7 mouse cellular contexts compared by ENCODE assay signal in the genomic region with DNA sequence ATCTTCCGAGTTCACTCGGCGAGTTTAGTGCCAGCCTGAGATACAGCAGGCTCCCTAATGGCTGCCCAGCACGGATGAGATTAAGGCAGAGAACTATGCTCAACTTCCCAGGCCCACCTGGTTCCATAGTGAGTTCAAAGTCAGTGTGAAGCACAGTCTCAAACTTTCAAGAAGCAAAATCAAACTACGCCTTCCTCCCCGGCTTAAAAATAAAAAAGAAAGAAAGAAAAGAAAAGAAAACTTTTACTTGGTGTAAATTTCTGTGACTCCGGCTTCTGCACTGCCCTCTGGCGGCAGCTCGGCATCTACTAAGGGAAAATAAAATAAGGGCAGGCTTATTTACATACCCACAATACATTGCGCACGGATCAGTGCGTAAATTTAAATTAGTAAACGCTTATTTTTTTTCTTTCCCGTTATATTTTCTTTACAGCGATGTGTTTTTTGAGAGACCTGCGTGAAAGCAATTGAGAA. TPM values are rescaled to one million over a fixed set of nuclear protein-coding genes. Genes with fewer than 3 reads are reported as not detected.
A peak's percentile ranks its signal among the peaks of the same experiment; 100 is the strongest.
DNase-seq lines count a peak whose midpoint lies in the region; ATAC-seq lines count a peak whose summit lies in the region.

No protein-coding gene starts in this region.

- H3K36me3 ChIP-seq in limb, embryonic 10.5 days, result no peaks in the 10 kb centered on the region
- H3K36me3 ChIP-seq in midbrain, embryonic 12.5 days, result no peaks in the 10 kb centered on the region

- peak; percentile 56 for ATAC-seq in granulocyte monocyte progenitor cell, adult 5-6 weeks (replicated peaks; ENCODE audit: poor library complexity, severe bottlenecking)
- ATAC-seq in midbrain, embryonic 12.5 days (ENCODE audit: low FRiP score, low read depth), result peak; percentile 64

- 3% methylated on average over 16 of the region's 16 CpGs for WGBS in limb, embryonic 10.5 days
- 2% methylated on average over 16 of the region's 16 CpGs for WGBS in midbrain, embryonic 12.5 days

- H3K4me1 ChIP-seq in limb, embryonic 10.5 days, result peaks cover 4% of the 10 kb centered on the region; the same call in 1 of the 2 replicates
- peaks cover 9% of the 10 kb centered on the region for H3K4me1 ChIP-seq in midbrain, embryonic 12.5 days

- H3K27me3 ChIP-seq in limb, embryonic 10.5 days (ENCODE audit: low read depth, poor library complexity, severe bottlenecking), result no peaks in the 10 kb centered on the region
- H3K27me3 ChIP-seq in midbrain, embryonic 12.5 days, result peaks cover 9% of the 10 kb centered on the region; the same call in 1 of the 2 replicates

- peak overlapping the region; percentile 95 for H3K27ac ChIP-seq in limb, embryonic 10.5 days
- H3K27ac ChIP-seq in midbrain, embryonic 12.5 days (replicated peaks), result peak overlapping the region; percentile 77

- H3K4me2 ChIP-seq in midbrain, embryonic 12.5 days (replicated peaks), result peak overlapping the region; percentile 39

- H3K9me3 ChIP-seq in limb, embryonic 10.5 days (replicated peaks), result no peaks in the 10 kb centered on the region
- H3K9me3 ChIP-seq in midbrain, embryonic 12.5 days, result no peaks in the 10 kb centered on the region

- peak; percentile 87 for DNase-seq in adrenal gland, postnatal 10 days
- peak; percentile 85 for DNase-seq in embryo, embryonic 11.5 days (ENCODE audit: low read depth, low spot score)
- DNase-seq in kidney, adult 11 months, result peak; percentile 80
- peak; percentile 83 for DNase-seq in limb, embryonic 10.5 days (ENCODE audit: low spot score)
- peak; percentile 87 for DNase-seq in skeletal muscle tissue, adult 2 months (ENCODE audit: low read depth, low spot score)

- peak overlapping the region; percentile 48 for H3K4me3 ChIP-seq in limb, embryonic 10.5 days
- H3K4me3 ChIP-seq in midbrain, embryonic 12.5 days, result peak overlapping the region; percentile 25

- peak overlapping the region; percentile 44; the same call in 1 of the 2 replicates for H3K9ac ChIP-seq in midbrain, embryonic 12.5 days (replicated peaks)

RNA-seq across cellular contexts. Expression of gene Kif2c, which starts 7.0 kb away (rescaled TPM):
- total RNA-seq in adrenal gland, postnatal 10 days (2021), result 1 to 10 TPM; 6.9 to 9.6 TPM
- 15.8 and 23.5 TPM in 2 replicates for total RNA-seq in granulocyte monocyte progenitor cell, adult 5-6 weeks (2014; fragmentation: Nextera tagmentation)
- 44.9 and 47.0 TPM in 2 replicates for total RNA-seq in granulocyte monocyte progenitor cell, adult 5-6 weeks (2017)
- 116 and 124 TPM in 2 replicates for polyA plus RNA-seq in limb, embryonic 10.5 days (2016; fragmentation: Nextera tagmentation; extraction: Ambion mirVana)
- polyA plus RNA-seq in midbrain, embryonic 12.5 days (2016; fragmentation: Nextera tagmentation; extraction: Ambion mirVana), result 73.7 and 78.0 TPM in 2 replicates

RNA-seq across cellular contexts. Expression of gene Rps8, which starts 33.4 kb away (rescaled TPM):
- 1,000 to 10,000 TPM; 1,173 to 1,206 TPM for total RNA-seq in adrenal gland, postnatal 10 days (2021)
- 4,230 and 5,237 TPM in 2 replicates for total RNA-seq in granulocyte monocyte progenitor cell, adult 5-6 weeks (2014; fragmentation: Nextera tagmentation)
- total RNA-seq in granulocyte monocyte progenitor cell, adult 5-6 weeks (2017), result 2,283 and 2,839 TPM in 2 replicates
- 842 and 1,039 TPM in 2 replicates for polyA plus RNA-seq in limb, embryonic 10.5 days (2016; fragmentation: Nextera tagmentation; extraction: Ambion mirVana)
- 573 and 608 TPM in 2 replicates for polyA plus RNA-seq in midbrain, embryonic 12.5 days (2016; fragmentation: Nextera tagmentation; extraction: Ambion mirVana)

RNA-seq across cellular contexts. Expression of gene Plk3, which starts 55.7 kb away (rescaled TPM):
- total RNA-seq in adrenal gland, postnatal 10 days (2021), result 10 to 100 TPM in 1 of 2 experiments, 1 to 10 TPM in 1; 4.2 to 13.5 TPM
- total RNA-seq in granulocyte monocyte progenitor cell, adult 5-6 weeks (2014; fragmentation: Nextera tagmentation), result 1.5 and 2.2 TPM in 2 replicates
- total RNA-seq in granulocyte monocyte progenitor cell, adult 5-6 weeks (2017), result 1.5 and 2.5 TPM in 2 replicates
- 2.5 and 3.5 TPM in 2 replicates for polyA plus RNA-seq in limb, embryonic 10.5 days (2016; fragmentation: Nextera tagmentation; extraction: Ambion mirVana)
- polyA plus RNA-seq in midbrain, embryonic 12.5 days (2016; fragmentation: Nextera tagmentation; extraction: Ambion mirVana), result 33.1 and 40.4 TPM in 2 replicates

Comparison
In these comparisons a context has a peak if more than half of its experiments do, and no peak if none do; other contexts are left out.
1. Peak in every context shown above with its lines: DNase-seq, ATAC-seq, H3K4me3 ChIP-seq and H3K27ac ChIP-seq.